Mouse (Mus musculus) fibroblast of lung, adult 2 months (primary cell): ENCODE measurements around the gene Gfra1.

ENCODE experiments used
- DNase-seq: peaks from one replicate; pipeline ENCODE4 v3.0.0-alpha.2; 2011; ENCODE audit warnings: low read depth

Gfra1 gene

DNA sequence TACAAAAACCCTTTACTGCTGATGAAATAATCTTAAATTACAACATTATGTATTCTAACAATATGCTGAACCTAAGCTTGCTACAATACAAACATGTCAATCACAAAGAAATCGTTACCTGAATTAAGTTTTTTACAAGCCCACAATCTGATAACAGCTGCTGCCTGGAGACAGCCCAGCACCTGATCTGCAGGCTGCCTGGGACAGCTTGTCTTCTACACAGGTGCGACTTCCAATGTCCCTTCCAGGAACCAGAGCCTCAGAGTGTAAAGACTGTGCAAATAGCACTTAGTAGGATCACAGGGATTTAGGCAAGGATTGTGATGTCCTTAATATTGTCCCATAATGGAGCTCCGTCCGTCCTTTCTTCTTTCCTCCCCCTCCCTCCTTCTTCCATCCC is 204.0 kb downstream of the Gfra1 start:
- DNase-seq = no peak

DNA sequence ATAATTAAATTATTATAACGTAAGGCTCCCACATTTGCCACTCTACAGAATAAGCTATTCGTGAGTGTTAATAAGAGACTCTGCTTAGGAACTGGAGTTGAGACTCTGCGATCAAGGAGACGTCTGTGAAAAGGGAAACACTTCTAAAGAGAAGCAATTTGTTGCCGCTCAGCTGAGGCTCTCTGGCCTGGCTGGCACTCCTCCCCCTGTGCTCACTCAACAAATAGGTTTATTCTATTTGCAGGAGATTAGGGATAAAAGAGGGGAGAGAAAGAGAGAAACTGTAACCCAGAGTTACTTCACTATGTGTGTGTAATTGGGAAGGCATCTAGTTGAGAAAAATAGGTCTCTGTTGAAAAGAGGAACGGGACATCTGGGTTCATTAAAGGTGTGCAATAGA is 204.6 kb downstream of the Gfra1 start:
- no peak for DNase-seq

DNA sequence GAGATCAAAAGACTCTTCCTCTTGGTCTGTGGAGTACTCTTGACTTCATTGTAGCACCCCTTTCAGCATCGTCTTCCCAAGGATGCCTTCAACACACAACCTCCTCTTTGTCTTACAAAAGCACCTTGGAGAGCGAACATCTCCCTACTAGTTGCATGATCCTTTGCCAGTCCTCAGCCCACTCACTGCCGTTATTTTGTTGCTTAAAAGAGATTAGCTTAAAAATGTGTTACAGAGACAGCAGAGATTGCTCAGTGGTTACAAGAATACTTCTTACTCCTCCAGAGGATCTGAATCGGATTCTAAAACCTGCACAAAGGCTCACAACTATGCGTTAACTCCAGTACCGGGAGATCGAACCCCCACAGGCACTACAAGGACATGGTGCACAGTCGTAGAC is 205.5 kb downstream of the Gfra1 start:
- DNase-seq = no peak

DNA sequence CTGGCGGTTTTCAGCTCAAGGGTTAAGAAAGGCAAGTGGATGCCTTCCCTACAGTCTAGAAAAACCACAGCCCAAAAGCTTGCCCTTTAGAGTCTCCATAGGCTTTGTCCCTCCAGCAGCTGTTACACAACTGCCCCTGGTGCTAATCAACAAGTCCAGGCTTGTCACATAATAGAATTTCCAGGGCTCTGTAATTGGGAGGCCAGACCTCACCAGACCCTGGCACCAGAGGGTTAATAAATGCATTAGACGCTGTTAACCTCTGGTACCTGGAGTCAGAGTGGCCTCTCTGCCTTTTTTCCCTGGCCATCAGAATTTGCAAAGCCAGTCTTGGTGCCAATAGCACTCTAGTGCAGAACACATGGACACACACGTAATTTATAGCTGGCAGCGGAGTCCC is 211.6 kb downstream of the Gfra1 start:
- no peak for DNase-seq

DNA sequence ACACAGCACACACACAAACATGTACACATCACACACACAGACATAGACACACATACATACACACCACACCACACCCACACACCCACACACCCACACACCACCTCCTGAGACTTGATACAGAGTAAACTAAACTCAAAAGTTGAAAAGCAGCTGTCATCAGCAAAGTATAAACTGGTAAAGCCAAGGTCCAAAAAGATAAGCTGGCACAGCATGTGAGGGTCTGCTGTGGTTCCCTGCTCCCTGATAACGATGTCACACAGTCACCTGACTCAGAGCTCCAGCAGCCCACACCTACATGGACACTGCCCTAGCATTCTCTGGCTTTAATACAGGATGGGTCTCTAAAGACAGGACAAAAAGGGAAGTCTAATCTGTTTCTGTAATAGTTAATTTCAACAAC is 212.1 kb downstream of the Gfra1 start:
- no peak for DNase-seq

DNA sequence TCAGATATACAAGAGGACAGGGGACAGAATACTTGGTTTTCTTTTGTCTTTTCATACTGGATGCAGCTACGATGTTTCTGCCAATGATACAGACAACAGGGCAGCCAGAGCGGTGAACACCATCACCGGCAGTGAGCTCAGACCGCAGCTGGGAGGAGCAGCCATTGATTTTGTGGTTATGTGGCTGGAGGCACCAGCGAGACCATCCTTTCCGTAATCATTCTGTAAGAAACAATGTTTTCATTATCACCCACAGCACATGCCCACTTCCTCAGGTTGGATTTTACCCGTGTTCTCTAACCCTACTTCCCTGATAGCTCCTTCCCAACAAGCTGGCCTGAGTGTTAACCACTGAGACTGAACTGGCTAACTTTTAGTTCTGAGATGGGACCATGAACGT is 217.4 kb downstream of the Gfra1 start:
- no peak for DNase-seq

GRCm38 (mm10) chr19:58227725-58228124 is 228.0 kb downstream of the Gfra1 start:
- no peak for DNase-seq

- DNase-seq = peak; percentile 33
Observed at GRCm38 (mm10) chr19:58226882-58227281, 228.8 kb downstream of the Gfra1 start.

DNA sequence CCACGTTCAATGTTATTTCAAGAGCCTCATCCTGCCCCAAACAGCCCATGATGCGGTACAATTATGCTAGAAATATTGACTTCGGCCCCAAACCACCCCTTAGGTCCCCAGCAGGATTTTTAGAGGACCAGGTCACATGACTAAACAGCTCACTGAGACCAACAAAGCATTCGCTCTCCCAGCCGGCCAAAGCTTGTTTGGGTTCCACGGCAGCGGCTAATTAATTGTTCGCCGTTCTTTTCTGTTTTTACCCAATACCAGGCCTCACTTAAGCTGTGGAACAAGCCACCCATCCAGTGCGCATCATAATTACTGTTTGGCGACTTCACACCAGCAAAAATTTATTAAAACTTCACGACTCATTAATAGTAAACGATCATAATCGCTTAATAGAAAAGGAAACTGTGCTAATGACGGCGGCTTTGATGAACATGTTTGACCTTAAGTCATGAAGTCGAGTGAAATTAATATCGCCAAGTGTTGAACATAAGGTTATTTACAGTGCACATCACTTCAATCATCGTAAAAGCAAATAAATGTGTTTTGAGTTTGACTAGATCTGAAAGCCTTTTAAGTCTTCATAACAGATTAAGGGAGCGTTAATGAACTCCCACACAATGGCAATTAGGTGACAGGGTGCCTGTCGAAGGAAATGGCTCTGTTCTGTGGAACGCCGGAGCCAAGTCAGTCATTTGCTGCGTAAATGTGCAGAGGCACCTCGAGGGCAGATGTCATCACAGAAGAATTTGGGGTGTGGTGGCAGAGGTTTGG is 235.5 kb downstream of the Gfra1 start:
- no peak for DNase-seq

DNA sequence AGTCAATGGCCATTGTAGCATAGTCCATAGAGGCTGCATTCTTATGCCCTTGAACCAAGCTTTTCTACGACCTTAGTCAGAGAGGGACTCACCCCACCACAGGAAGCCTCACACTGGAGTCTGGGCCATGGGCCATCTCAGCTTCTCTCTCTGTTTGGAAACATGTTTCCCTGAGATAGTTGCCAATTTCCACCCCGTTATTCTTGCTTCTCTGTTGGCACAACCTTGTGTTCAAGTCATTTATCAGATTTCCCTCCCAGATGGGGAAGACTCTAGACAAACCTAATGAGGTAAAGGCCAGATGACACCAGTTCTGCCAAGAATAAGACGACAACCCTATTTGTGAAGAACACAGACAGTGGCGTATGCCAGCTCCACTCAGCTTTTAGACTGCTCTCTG is 238.1 kb downstream of the Gfra1 start:
- no peak for DNase-seq

GRCm38 (mm10) chr19:58206496-58207044 is 249.1 kb downstream of the Gfra1 start:
- no peak for DNase-seq

GRCm38 (mm10) chr19:58205470-58205869 is 250.2 kb downstream of the Gfra1 start:
- no peak for DNase-seq

GRCm38 (mm10) chr19:58202627-58203026 is 253.1 kb downstream of the Gfra1 start:
- no peak for DNase-seq

DNA sequence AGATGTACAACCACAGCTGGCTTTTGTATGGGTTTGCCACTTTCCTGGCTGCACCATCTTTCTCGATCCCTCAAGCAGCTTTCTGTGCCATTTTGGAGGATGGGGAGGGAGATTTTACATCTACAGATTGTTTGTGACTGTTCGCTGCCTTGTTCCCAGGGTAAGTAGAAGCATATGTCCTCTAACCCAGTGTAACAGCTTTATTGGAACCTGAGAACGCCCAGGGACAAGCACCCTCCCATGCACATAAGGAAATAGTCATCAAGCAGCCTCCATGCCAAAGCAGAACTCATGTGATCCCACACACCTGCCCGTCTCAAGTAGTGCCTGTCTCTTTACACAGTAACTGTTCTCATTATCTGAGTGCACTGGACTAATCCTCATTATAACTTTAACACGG is 256.0 kb downstream of the Gfra1 start:
- DNase-seq = no peak

DNA sequence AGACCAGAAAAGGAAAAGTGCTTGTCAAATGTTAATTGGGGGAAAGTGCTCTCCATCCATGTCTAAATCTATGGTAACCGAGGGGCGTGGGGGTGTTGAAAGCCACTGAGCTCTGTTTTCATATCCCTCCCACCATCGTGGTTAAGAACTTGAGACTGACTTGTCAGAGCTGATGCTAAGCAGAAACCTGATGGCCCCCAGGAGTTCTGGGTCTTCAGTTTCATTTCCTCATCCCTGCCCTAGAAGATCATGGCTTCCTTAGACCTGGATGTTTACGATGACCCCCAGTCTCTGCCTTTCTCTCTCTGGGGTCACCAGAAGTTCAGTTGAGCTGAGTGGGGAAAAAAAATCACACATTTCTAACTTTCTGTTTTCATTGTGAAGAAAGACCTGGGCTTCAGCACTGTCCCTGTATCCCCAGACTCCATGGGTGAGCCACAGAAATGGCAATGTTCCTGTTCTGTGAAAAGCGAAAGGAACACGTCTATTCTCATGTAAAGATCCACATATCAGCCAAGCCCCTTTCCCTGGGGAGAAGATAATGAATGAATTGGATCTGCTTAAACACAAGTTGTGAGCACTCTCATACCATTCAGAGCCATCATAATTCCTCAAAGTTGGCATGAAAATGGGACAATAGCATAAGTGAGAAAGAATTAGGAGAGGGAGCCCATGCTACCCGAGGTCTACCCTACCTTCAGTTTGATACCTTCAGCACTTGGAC is 261.8 kb downstream of the Gfra1 start:
- no peak for DNase-seq

GRCm38 (mm10) chr19:58190947-58191346 is 264.8 kb downstream of the Gfra1 start:
- no peak for DNase-seq

GRCm38 (mm10) chr19:58186558-58186957 is 269.2 kb downstream of the Gfra1 start:
- peak; percentile 19 for DNase-seq
